Mouse (Mus musculus) G1E-ER4 (cell line): Measurements from ENCODE around the gene Basp1. TPM values are rescaled to one million over a fixed set of nuclear protein-coding genes. Genes with fewer than 3 reads are reported as not detected.

ENCODE experiments used
- GATA1 ChIP-seq: IDR thresholded peaks from one replicate; pipeline ENCODE4 v1.8.0; 2012; ENCODE audit warnings: low read length, inconsistent platforms
- polyA plus RNA-seq: library from polyadenylated mRNA; stranded (reverse); fragments of >175 nt; gene quantifications from 2 replicates; pipeline ENCODE4 v1.2.3, GENCODE M21; 2012

Basp1 gene
- polyA plus RNA-seq, 1 experiment: not detected

- no peak for TF ChIP-seq GATA1
Measured at GRCm38 (mm10) chr15:25432341-25432740, 18.8 kb upstream of the Basp1 start.

GRCm38 (mm10) chr15:25430167-25430566 is 16.6 kb upstream of the Basp1 start:
- TF ChIP-seq GATA1: no peak

DNA sequence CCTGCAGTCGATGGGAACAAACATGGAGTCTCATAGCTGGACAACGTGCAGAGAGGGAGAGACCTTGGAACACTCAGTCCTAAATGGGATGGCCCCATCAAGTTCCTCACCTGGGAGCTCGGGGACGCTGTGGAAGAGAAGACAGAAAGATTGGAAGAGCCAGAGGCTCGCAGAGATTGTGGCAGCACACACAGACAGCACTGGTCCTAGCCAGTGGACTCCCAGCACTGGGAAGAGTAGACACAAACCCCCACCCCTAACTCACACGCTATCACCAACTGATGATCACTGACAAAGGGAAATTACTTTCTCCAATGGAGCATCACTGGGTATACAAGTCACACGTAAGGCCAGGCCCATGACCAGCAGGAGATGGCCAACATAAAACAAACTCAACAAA is 15.4 kb upstream of the Basp1 start:
- TF ChIP-seq GATA1: no peak

- TF ChIP-seq GATA1: no peak
Measured at GRCm38 (mm10) chr15:25428551-25428950, 15.0 kb upstream of the Basp1 start.

GRCm38 (mm10) chr15:25420266-25420665 is 6.7 kb upstream of the Basp1 start:
- no peak for TF ChIP-seq GATA1

DNA sequence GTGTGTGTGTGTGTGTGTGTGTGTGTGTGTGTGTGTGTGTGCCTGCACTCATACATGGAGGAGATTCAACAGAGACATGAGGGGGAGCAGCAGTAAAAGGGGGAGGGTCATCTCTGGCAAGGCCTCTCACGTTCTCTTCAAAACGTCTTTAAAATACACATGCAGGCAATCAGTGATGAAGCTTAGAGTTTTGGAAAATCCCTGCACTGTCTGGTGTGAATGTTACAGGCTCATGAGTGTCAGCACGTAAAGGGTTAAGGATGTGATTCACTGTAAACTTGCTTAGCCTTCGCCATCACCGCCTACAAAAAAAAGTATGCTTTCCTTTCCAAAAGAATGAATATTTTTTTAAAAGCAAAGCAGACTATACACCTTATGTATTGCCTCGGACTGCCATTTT is 2.8 kb upstream of the Basp1 start:
- TF ChIP-seq GATA1: no peak

GRCm38 (mm10) chr15:25415958-25416357 is 2.4 kb upstream of the Basp1 start:
- TF ChIP-seq GATA1: no peak

- no peak for TF ChIP-seq GATA1
Measured at GRCm38 (mm10) chr15:25414747-25415119, 1.2 kb upstream of the Basp1 start.

GRCm38 (mm10) chr15:25414011-25414746 is 615 bp upstream of the Basp1 start:
- TF ChIP-seq GATA1: no peak

GRCm38 (mm10) chr15:25412761-25413261 is 753 bp downstream of the Basp1 start:
- TF ChIP-seq GATA1: no peak

- TF ChIP-seq GATA1: no peak
Measured at GRCm38 (mm10) chr15:25412171-25412641, 1.4 kb downstream of the Basp1 start.

DNA sequence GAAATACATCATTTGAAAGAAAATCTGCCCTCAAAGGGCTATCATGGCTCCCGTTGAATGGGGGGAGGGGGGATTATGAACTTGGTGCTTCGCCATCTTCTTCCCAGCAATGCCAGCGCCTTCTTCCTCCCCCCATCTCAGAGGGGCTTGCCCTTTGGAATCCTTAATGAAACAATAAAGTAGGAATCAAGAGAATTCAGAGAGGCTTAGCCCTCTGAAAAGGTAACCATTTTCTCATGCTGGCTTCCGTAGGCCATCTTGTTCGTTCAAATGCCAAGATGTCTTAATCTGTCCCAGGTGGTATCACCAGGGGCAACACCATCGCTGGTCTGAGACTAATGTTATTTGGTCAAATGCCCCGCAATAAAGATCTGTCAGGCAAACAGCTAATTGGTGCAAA is 2.1 kb downstream of the Basp1 start:
- TF ChIP-seq GATA1: no peak

GRCm38 (mm10) chr15:25405926-25406325 is 7.6 kb downstream of the Basp1 start:
- no peak for TF ChIP-seq GATA1

GRCm38 (mm10) chr15:25403879-25404278 is 9.7 kb downstream of the Basp1 start:
- TF ChIP-seq GATA1: no peak

DNA sequence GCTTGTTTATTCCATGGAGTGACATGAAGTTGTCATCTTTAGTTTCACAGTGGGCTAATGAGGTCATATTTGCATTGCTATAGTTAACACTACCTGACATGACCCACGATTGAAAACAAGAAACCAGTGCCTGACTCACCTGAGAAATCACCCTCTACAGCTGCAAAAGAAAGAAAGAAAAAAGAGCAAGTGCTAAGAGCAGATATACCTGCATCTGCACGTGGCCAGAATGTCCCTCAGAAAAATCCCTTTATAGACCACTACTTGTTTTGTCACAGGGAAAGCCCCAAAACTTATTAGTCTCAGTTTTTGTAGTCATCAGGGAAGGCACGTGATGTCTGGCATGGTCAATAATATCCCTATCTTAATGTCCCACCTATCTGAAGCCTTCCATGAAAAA is 11.6 kb downstream of the Basp1 start:
- TF ChIP-seq GATA1: no peak

GRCm38 (mm10) chr15:25400276-25400675 is 13.3 kb downstream of the Basp1 start:
- no peak for TF ChIP-seq GATA1

- TF ChIP-seq GATA1: no peak
Measured at GRCm38 (mm10) chr15:25395912-25396590, 17.5 kb downstream of the Basp1 start.
